Mouse (Mus musculus): ENCODE results near the gene Gcn1l1.
A peak's percentile ranks its signal among the peaks of the same experiment; 100 is the strongest.
"Not testable (repeated sequence)": the region's sequence is repeated elsewhere in the genome, so short reads cannot be mapped to it uniquely, and the experiment has no call there.

The Gcn1l1 gene

GRCm38 (mm10) chr5:115564737-115565393, at the start of gene Gcn1l1:
Gene Gcn1l1, plus strand, starts transcription at chr5:115565254.
- peak; percentile 78 to 87 for DNase-seq

- DNase-seq, result no peak
Observed at GRCm38 (mm10) chr5:115516081-115516907, 48.8 kb upstream of the Gcn1l1 start.

GRCm38 (mm10) chr5:115516908-115517307, 48.1 kb upstream of the Gcn1l1 start:
- no peak for DNase-seq

GRCm38 (mm10) chr5:115517501-115517900, 47.6 kb upstream of the Gcn1l1 start:
- DNase-seq, result no peak

- not testable (repeated sequence) for DNase-seq
Observed at GRCm38 (mm10) chr5:115518214-115518613, 46.8 kb upstream of the Gcn1l1 start.

- peak; percentile 60 to 63 for DNase-seq
Observed at GRCm38 (mm10) chr5:115520325-115520869, 44.7 kb upstream of the Gcn1l1 start.

- no peak for DNase-seq
Observed at GRCm38 (mm10) chr5:115521553-115522461, 43.2 kb upstream of the Gcn1l1 start.

- DNase-seq, result no peak
Observed at GRCm38 (mm10) chr5:115522531-115522930, 42.5 kb upstream of the Gcn1l1 start.

- no peak for DNase-seq
Observed at GRCm38 (mm10) chr5:115522981-115523499, 42.0 kb upstream of the Gcn1l1 start.

GRCm38 (mm10) chr5:115523971-115524370, 41.1 kb upstream of the Gcn1l1 start:
- DNase-seq, result no peak

GRCm38 (mm10) chr5:115524471-115524870, 40.6 kb upstream of the Gcn1l1 start:
- DNase-seq, result no peak

- DNase-seq, result no peak
Observed at GRCm38 (mm10) chr5:115525416-115525815, 39.6 kb upstream of the Gcn1l1 start.

- DNase-seq, result no peak
Observed at GRCm38 (mm10) chr5:115525943-115526342, 39.1 kb upstream of the Gcn1l1 start.

GRCm38 (mm10) chr5:115526456-115527202, 38.4 kb upstream of the Gcn1l1 start:
- DNase-seq, result no peak

GRCm38 (mm10) chr5:115528128-115528527, 36.9 kb upstream of the Gcn1l1 start:
- DNase-seq, result no peak

GRCm38 (mm10) chr5:115529364-115529741, 35.7 kb upstream of the Gcn1l1 start:
- no peak for DNase-seq

- peak; percentile 59 to 60 for DNase-seq
Observed at GRCm38 (mm10) chr5:115529742-115530446, 35.2 kb upstream of the Gcn1l1 start.

- DNase-seq, result peak; percentile 91 to 93
Observed at GRCm38 (mm10) chr5:115530447-115530809, 34.6 kb upstream of the Gcn1l1 start.

GRCm38 (mm10) chr5:115531671-115532270, 33.3 kb upstream of the Gcn1l1 start:
- DNase-seq, result peak; percentile 80 to 86

GRCm38 (mm10) chr5:115534290-115534731, 30.7 kb upstream of the Gcn1l1 start:
- peak; percentile 38 to 43 for DNase-seq

GRCm38 (mm10) chr5:115534856-115535255, 30.2 kb upstream of the Gcn1l1 start:
- DNase-seq, result peak in 1 of 2 experiments; percentile 20
